ENCODE assay signal across 20 mouse cellular contexts in the genomic region with DNA sequence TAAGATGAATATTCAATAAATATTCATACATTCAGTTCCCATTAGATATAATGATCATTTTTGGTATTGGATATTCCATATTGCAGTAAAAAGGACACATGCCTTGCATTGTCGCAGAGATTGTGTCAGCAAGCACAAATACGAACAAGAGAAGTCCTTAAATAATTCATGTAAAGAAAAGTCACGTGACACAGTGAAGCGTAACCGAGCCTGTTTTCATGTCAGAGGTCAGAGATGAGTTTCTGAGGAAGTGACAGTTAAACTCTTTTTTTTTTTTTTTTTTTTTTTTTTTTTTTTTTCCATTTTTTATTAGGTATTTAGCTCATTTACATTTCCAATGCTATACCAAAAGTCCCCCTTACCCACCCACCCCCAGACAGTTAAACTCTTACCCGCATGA. TPM values are rescaled to one million over a fixed set of nuclear protein-coding genes. Genes with fewer than 3 reads are reported as not detected.
"Had no signal": no experiment of that assay in that cellular context is flagged by ENCODE, and none has a peak within 500 bp of the region (broad histone marks: within the 10 kb centered on the region; RNA-seq: fewer than 3 reads in every experiment).

No protein-coding gene starts in this region.

- H3K27ac ChIP-seq: liver, embryonic 13.5 days; liver, embryonic 15.5 days; lung, embryonic 15.5 days; macrophage; midbrain, embryonic 12.5 days; midbrain, embryonic 15.5 days; neural tube, embryonic 12.5 days had no signal

- H3K4me1 ChIP-seq: midbrain, embryonic 12.5 days; neural tube, embryonic 12.5 days had no signal

- H3K9ac ChIP-seq: liver, embryonic 13.5 days; liver, embryonic 15.5 days; liver, postnatal 0 days; lung, embryonic 15.5 days; midbrain, embryonic 12.5 days; midbrain, embryonic 15.5 days; neural tube, embryonic 12.5 days had no signal

- H3K4me3 ChIP-seq: liver, embryonic 13.5 days; liver, embryonic 15.5 days; lung, embryonic 15.5 days; megakaryocyte, embryonic 14.5 days; midbrain, embryonic 12.5 days; midbrain, embryonic 15.5 days; neural tube, embryonic 12.5 days had no signal

- DNase-seq: liver, embryonic 13.5 days; liver, postnatal 0 days; lung, adult 2 months; lung, postnatal 10 days; lung, postnatal 36 days; right cerebral cortex, postnatal 14 days; spleen, adult 18-20 months; thymus, adult 18-20 months; thymus, postnatal 14 days; thymus, postnatal 36 days had no signal

- H3K27me3 ChIP-seq: liver, embryonic 13.5 days; liver, embryonic 15.5 days; lung, embryonic 15.5 days; megakaryocyte, embryonic 14.5 days; midbrain, embryonic 12.5 days; midbrain, embryonic 15.5 days; neural tube, embryonic 12.5 days had no signal

- ATAC-seq: liver, postnatal 0 days; midbrain, embryonic 15.5 days had no signal

- H3K4me2 ChIP-seq: liver, embryonic 13.5 days; liver, embryonic 15.5 days; lung, embryonic 15.5 days; midbrain, embryonic 12.5 days; midbrain, embryonic 15.5 days; neural tube, embryonic 12.5 days had no signal

- H3K9me3 ChIP-seq: liver, embryonic 13.5 days; liver, embryonic 15.5 days; lung, embryonic 15.5 days; megakaryocyte, embryonic 14.5 days; midbrain, embryonic 12.5 days; midbrain, embryonic 15.5 days; neural tube, embryonic 12.5 days had no signal

RNA-seq across cellular contexts. Expression of gene Apoa1, which starts 35.7 kb away (rescaled TPM):
- polyA plus RNA-seq: macrophage had no signal

RNA-seq across cellular contexts. Expression of gene Apoc3, which starts 42.8 kb away (rescaled TPM):
- polyA plus RNA-seq: lung, embryonic 15.5 days; macrophage; midbrain, embryonic 12.5 days; midbrain, embryonic 15.5 days; midbrain, postnatal 0 days; neural tube, embryonic 12.5 days; neural tube, embryonic 14.5 days; stomach, embryonic 14.5 days had no signal

RNA-seq across cellular contexts. Expression of gene Apoa4, which starts 47.9 kb away (rescaled TPM):
- polyA plus RNA-seq: macrophage; midbrain, embryonic 12.5 days; midbrain, postnatal 0 days; neural tube, embryonic 12.5 days; neural tube, embryonic 14.5 days had no signal
